Mouse (Mus musculus): Measurements from ENCODE around the gene Arl9.

DNA sequence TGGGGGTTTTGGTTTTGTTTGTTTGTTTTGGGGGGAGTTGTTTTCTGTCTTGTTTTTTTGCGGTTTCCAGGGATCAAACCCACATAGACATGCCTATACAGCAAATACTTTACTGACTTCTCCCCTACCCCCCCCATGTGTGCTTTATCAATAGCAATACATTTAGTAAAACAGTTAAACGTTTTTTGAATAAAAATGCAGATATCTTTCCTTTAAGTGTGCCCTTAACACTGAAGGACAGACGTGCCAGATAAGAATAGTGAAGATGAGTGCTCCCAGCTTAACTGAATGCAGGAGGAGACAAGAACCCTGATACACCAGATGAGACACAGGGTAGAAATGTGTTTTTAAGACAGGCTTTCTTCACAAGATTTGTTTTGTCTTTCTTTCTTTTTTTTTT is 7.2 kb downstream of the Arl9 start:
- TF ChIP-seq HCFC1 (IDR thresholded peaks at IDR 0.05; ENCODE audit: borderline replicate concordance, insufficient read depth, low read length) (no peak), ZC3H11A (IDR thresholded peaks at IDR 0.05; ENCODE audit: borderline replicate concordance, low read depth, low read length) (no peak), ZNF384 (IDR thresholded peaks at IDR 0.05; ENCODE audit: low read depth, low read length) (no peak), CHD2 (IDR thresholded peaks at IDR 0.05; ENCODE audit: low read depth, low read length) (no peak), MAFK (IDR thresholded peaks at IDR 0.05; ENCODE audit: insufficient read depth, low read depth, low read length) (no peak)
